Mouse (Mus musculus): ENCODE data around the gene Trim44.

Gene Trim44

DNA sequence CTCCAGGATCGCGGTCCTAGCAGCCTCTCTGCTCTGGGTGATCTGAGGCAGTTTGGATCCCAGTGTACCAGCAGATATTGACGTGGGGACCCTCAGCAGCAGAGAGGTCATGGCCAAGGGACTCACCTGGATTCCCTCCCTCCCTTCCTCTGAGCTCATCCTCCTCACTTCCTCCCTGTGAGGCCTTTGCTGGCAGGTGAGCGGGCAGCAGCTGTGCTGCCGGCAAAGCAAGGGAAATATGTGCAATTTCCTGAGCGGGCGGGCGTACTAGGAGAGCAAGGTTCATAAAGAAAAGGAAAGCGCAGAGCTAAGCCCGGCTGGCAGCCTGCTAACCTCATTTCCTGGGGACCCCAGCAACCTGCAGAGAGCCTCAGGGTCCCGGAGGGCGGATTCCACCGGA lies 148.5 kb downstream of the Trim44 start:
- ChIA-PET CTCF (interaction anchor here in 2 of 4 experiments (0.7 to 1.0 kb wide), 3 partner anchors 31 to 592 kb away, joined by 3 to 8 read pairs (median 3); no protein-coding TSS in a partner anchor), POLR2A (interaction anchor here in 1 of 4 experiments (0.7 kb wide), 1 partner anchor 197 kb away, joined by 4 read pairs; no protein-coding TSS in a partner anchor)

DNA sequence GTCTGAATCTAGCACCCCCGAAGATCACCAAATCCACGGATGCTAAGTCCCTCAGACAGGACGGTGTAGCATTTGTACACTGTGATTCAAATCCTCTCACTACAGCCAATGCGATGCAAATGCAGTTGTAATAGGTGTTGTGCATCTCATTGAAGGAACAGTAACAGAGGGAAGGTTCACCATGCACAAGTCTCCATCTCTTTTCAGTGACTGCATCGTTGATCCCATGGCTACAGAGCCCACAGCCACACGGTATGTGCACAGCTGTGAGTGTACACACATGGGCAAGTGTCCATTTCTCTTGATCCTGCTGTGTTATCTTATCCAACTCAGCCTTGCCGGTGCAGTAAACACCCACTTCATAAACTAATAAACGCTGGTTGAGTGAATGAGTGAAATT lies 148.9 kb downstream of the Trim44 start:
- CTCF ChIA-PET: interaction anchor here in 2 of 4 experiments (0.7 kb wide), 2 partner anchors 558 to 592 kb away, joined by 6 to 8 read pairs; no protein-coding TSS in a partner anchor
- POLR2A ChIA-PET: interaction anchor here in 1 of 4 experiments (0.7 kb wide), 1 partner anchor 197 kb away, joined by 4 read pairs; no protein-coding TSS in a partner anchor

DNA sequence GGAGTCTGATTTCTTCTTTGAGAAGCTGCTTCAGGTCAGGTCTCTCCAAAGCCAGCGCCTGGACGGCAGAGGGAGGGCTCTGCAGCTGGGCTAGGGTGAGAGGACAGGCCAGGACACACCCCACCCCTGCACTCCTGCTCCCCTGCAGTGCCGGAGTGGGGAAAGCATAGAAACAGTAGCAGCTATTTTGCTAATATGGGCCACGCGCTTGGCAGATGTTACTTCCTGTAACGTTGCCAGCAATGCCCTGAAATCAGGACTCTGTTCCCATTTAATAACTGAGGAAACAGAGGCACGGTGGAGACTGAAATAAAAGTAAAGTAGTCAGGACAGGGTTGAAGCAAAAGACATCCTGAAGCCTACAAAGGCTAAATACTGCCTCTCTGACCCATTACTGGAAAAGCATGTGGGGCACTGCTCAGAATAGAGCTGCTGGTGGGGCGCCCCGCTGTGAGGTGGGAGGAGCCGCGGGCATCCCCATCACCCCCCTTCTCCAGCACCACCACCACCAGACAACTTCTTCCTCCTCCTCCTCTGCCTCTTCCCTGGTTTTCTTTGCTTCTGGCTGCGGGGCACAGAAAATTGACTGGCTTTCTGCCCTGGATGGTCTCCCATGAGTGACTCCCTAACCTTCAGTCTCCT lies 149.5 kb downstream of the Trim44 start:
- ChIA-PET POLR2A (no interaction called here), CTCF (interaction anchor here in 3 of 4 experiments (0.6 to 0.9 kb wide), 4 partner anchors 24 to 591 kb away, joined by 3 to 8 read pairs (median 7); no protein-coding TSS in a partner anchor)

DNA sequence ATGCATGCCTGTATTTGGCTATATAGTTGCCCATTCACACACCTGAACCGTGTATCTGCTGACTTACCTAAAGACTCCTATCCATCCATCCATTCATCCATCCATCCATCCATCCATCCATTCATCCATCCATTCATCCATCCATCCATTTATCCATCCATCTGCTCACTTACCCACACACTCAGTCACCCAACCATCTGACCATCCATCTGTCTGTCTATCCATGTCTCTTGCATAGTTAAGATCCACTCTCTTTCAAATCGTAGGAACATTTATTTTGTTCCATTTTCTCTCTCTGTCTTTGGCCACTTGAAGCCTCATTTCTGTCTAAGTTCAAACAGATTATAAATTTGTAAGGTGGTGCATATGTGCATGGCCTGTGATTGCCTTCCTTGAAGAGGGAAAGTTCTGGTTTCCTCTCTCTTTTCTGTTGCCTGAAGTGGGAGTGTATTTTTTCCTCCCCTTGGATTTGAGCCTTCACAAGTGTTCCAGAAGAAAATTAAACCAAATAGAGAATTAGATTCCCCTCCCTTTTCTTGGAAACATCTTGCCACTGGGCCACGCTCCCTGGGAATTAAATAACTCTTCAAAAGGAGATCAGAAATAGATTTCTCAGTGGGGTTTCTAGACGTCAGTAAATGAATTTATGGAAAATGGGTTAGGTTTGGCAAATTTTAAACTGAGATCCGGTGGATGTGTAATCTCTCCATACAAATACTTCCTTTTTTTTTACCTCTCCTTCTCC lies 150.9 kb downstream of the Trim44 start:
- ChIA-PET CTCF (interaction anchor here in 1 of 4 experiments (0.9 kb wide), 1 partner anchor 165 kb away, joined by 3 read pairs; no protein-coding TSS in a partner anchor), POLR2A (no interaction called here)

DNA sequence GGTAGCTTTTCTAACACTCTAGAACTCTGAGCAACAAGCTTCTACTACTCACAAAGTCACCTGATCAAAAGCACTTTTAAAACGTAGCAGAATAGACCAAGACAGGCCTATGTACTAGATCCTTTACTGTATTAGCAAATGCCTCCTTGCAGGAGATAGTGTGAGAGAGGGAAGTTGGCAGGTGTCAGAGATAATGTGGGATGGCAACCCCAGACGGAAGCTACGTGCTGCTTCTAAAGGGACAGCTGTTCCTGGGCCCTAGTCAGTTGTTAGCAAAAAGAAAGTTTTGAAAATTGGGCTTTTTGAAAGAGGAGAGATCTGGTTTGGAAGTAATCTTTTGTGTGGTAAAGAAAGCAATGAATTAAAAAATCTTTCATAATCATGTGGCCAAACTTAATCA lies 151.5 kb downstream of the Trim44 start:
- CTCF ChIA-PET: no interaction called here

DNA sequence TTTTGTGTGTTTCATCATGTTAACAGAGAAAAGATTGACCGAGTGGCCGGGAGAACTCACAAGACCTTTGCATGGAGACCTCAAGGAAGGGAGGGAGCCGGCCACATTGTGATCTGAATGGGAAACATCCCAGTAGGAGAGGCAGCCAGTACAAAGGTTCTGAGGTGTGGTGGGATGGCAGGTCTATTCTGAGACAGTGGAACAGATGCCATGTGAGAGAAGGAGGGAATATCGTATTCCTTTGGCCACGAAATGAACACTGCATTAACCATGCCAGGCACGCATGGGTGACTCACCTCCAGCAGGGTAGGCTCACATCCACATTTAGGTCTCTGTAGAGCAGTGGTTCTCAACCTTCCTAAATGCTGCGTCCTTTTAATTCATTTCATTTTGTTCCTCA lies 154.4 kb downstream of the Trim44 start:
- ChIA-PET POLR2A (interaction anchor here in 1 of 4 experiments (0.5 kb wide), 1 partner anchor 20 kb away, joined by 4 read pairs; no protein-coding TSS in a partner anchor), CTCF (no interaction called here)

More for the DNA sequence above, 151.5 kb downstream of the Trim44 start:
- POLR2A ChIA-PET: no interaction called here

DNA sequence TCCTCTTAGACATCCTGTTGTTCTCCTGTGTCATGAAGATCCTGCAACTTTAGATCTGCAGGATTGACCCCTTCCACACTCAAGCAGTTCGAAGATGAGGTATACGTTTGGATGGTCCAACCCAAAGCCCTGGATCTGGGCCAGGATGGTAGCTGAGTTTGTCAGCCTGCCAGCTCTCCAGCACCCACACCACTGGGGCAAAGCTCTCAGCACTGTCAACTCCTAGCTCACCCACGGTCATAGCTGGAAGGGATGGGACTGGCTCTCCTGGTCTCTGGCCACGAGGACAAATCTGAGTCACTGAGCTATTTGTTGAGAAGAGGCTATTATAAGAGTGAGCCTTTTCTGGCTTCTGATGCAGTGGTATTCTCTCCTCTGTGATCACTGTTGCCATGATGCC lies 155.0 kb downstream of the Trim44 start:
- POLR2A ChIA-PET: no interaction called here
- CTCF ChIA-PET: no interaction called here

Measured in embryonic stem cell, embryonic (primary cell).